Mouse (Mus musculus): ENCODE measurements around the gene Tmem184a.

- TF ChIP-seq HCFC1 (IDR thresholded peaks at IDR 0.05; ENCODE audit: borderline replicate concordance, insufficient read depth, low read length) (no peak), ZC3H11A (IDR thresholded peaks at IDR 0.05; ENCODE audit: borderline replicate concordance, low read depth, low read length) (no peak)
These were observed 26.2 kb downstream of the Tmem184a start for GRCm38 (mm10) chr5:139793338-139794089.
